Mouse (Mus musculus): Measurements from ENCODE around the gene Mamdc4. TPM values are rescaled to one million over a fixed set of nuclear protein-coding genes. Genes with fewer than 3 reads are reported as not detected.
A peak's percentile ranks its signal among the peaks of the same experiment; 100 is the strongest.

Mamdc4 gene
- polyA plus RNA-seq, 1 experiment from 2014 or later: 87.4 TPM

DNA sequence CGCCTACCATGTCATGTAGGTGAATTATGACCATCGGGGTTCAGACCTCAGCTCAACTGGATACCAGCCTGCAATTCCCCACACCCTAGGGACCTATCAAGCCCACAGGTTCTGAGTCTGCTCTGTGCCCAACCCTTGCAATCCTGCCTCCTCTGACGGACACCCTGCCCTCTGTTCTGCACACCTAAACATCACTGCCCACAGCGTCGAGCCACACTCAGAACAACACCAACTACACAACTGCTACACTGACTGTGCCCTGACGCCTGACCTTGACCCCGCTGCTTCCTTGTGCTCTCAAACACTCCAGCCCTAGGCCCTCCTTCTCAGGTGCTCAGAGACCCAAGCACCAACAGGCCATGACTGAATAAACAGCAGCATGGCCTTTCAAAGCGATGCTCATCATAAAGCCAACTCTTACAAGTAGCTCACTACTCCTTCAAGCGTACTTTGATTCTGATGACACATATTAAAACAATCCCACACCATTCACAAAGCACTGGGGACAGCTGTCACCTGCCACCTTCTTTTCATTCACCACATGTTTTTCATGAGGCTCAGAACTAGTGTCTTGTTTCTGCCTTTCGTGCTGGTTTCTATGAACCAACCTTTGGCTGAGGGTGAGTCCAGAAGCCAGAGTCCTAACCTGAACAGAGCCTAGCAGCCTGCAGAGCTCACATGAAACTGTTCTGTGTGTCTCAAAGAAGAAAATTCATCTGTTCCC, 32.8 kb downstream of the Mamdc4 start:
- Histone ChIP-seq H3K4me3 (replicated peaks; ENCODE audit: low read length) (no peak overlapping the region), H3K4me2 (ENCODE audit: low read depth, low read length) (no peak overlapping the region), H3K36me3 (ENCODE audit: control insufficient read depth, insufficient read depth, low read length) (no peaks in the 10 kb centered on the region), H3K27ac (ENCODE audit: low read length) (no peak overlapping the region), H3K4me1 (ENCODE audit: control insufficient read depth, insufficient read depth, low read length) (peaks cover 11% of the 10 kb centered on the region), H3K27me3 (ENCODE audit: control insufficient read depth, insufficient read depth, low read length) (no peaks in the 10 kb centered on the region), H3K9ac (ENCODE audit: low read length) (no peak overlapping the region), H3K9me3 (replicated peaks; ENCODE audit: control insufficient read depth, low read length) (no peaks in the 10 kb centered on the region)
- no peak for ATAC-seq (ENCODE audit: insufficient read depth, low FRiP score)
- 73% methylated on average over 10 of the region's 10 CpGs for WGBS

DNA sequence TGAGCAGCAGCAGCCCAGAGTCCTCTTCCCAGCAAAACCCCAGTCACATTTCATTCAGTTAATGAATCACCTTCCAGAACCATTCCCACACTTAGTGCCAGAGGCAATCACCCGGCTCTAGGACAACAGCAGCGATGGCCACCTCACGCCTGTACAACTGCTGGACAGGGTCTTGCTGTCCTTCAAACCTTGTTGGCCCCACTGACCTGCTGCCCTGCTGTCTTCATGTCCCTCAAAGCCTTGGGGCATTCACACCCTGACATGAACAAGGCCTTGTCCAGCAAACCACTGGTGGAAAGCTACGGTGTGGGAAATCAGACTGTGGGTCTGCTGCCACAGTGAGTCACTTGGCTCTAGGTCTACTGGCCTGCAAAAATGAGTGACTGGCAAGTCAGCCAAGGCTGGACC, 34.1 kb downstream of the Mamdc4 start:
- H3K27ac ChIP-seq (ENCODE audit: low read length): no peak overlapping the region
- ATAC-seq (ENCODE audit: insufficient read depth, low FRiP score): no peak
- H3K9ac ChIP-seq (ENCODE audit: low read length): no peak overlapping the region
- H3K4me1 ChIP-seq (ENCODE audit: control insufficient read depth, insufficient read depth, low read length): peaks cover 4% of the 10 kb centered on the region
- no peaks in the 10 kb centered on the region for H3K27me3 ChIP-seq (ENCODE audit: control insufficient read depth, insufficient read depth, low read length)
- WGBS: 87% methylated on average over 4 of the region's 4 CpGs
- no peaks in the 10 kb centered on the region for H3K9me3 ChIP-seq (replicated peaks; ENCODE audit: control insufficient read depth, low read length)
- H3K4me3 ChIP-seq (replicated peaks; ENCODE audit: low read length): no peak overlapping the region
- H3K36me3 ChIP-seq (ENCODE audit: control insufficient read depth, insufficient read depth, low read length): no peaks in the 10 kb centered on the region
- H3K4me2 ChIP-seq (ENCODE audit: low read depth, low read length): no peak overlapping the region

DNA sequence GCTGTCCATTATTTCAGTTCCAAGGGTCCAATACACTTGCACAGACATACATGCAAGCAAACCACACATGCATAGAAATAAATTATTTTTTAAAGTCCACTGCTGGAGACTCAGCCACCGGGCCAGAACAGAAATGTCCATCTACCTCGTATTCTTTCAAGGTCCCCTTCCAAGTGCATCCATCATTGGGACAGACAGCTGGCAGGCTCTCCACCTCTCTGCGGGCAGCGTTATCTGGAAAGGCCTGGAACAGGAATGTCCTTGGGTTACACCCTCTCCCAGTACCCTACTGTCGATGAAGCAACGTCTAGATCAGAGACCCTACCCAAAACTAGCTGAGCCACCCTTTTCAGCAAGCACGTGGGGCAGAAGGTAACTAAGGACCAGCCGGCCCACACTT, 38.1 kb downstream of the Mamdc4 start:
- ATAC-seq (ENCODE audit: insufficient read depth, low FRiP score): no peak
- no peaks in the 10 kb centered on the region for H3K36me3 ChIP-seq (ENCODE audit: control insufficient read depth, insufficient read depth, low read length)
- no peak overlapping the region for H3K9ac ChIP-seq (ENCODE audit: low read length)
- no peaks in the 10 kb centered on the region for H3K9me3 ChIP-seq (replicated peaks; ENCODE audit: control insufficient read depth, low read length)
- no peak overlapping the region for H3K4me3 ChIP-seq (replicated peaks; ENCODE audit: low read length)
- no peak overlapping the region for H3K4me2 ChIP-seq (ENCODE audit: low read depth, low read length)
- 72% methylated on average over 8 of the region's 8 CpGs for WGBS
- no peaks in the 10 kb centered on the region for H3K4me1 ChIP-seq (ENCODE audit: control insufficient read depth, insufficient read depth, low read length)
- no peak overlapping the region for H3K27ac ChIP-seq (ENCODE audit: low read length)
- no peaks in the 10 kb centered on the region for H3K27me3 ChIP-seq (ENCODE audit: control insufficient read depth, insufficient read depth, low read length)

DNA sequence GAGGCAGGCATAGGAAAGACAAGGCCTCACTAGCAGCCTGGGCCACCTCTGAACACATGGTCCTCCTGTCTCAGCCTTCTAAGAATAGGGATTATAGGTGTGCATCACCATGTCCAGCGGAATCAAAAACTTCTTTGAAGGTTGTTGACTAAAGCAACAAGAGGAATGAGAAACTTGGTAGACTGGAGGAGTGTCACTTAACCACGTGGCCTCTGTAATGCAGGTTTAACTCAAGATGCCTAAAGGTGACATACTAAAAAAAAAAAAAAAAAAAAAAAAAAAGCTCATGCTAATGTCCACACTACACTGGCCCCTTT, 39.8 kb downstream of the Mamdc4 start:
- H3K9ac ChIP-seq (ENCODE audit: low read length): no peak overlapping the region
- no peaks in the 10 kb centered on the region for H3K9me3 ChIP-seq (replicated peaks; ENCODE audit: control insufficient read depth, low read length)
- H3K27me3 ChIP-seq (ENCODE audit: control insufficient read depth, insufficient read depth, low read length): no peaks in the 10 kb centered on the region
- H3K4me2 ChIP-seq (ENCODE audit: low read depth, low read length): no peak overlapping the region
- H3K27ac ChIP-seq (ENCODE audit: low read length): no peak overlapping the region
- WGBS: 99% methylated on average over 2 of the region's 2 CpGs
- no peaks in the 10 kb centered on the region for H3K4me1 ChIP-seq (ENCODE audit: control insufficient read depth, insufficient read depth, low read length)
- ATAC-seq (ENCODE audit: insufficient read depth, low FRiP score): no peak
- no peaks in the 10 kb centered on the region for H3K36me3 ChIP-seq (ENCODE audit: control insufficient read depth, insufficient read depth, low read length)
- H3K4me3 ChIP-seq (replicated peaks; ENCODE audit: low read length): no peak overlapping the region

DNA sequence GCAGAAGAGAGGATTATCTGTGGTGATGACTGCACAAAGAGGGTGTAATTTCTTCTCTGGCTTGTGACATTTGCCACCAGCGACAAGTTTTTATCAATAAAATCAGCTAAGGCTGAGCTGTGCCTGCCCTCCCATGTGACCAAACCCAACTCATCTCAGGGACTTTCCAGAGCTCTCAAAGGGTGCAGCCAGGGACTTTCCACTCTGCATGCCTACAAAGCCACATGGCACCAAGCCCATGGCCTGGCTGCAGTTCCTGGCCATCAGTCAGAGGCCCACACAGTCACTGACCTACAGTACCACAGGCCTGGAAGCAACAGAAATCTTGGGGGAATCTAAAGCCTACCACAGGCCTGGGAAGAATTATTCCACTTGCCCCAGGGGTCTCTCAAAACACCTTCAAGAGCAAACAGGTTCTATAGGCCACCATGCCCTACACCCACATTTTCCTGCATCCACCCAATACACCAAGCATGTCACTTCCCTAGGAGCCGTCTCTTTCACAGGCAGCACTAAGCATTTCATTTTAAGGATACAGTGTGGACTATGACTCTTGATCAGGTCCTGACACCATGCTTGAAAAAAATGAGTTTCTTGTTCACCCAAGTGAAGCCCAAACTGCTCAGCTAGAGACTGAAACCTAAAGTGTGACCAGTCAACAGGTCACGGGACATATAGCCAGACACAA, 40.3 kb downstream of the Mamdc4 start:
- 0 out of 2 replicates have a peak, but pooled peaks cover under 1% of the 10 kb centered on the region for H3K36me3 ChIP-seq (ENCODE audit: control insufficient read depth, insufficient read depth, low read length)
- 84% methylated on average over 3 of the region's 3 CpGs for WGBS
- ATAC-seq (ENCODE audit: insufficient read depth, low FRiP score): peak; percentile 37; the same call in 1 of the 2 replicates

DNA sequence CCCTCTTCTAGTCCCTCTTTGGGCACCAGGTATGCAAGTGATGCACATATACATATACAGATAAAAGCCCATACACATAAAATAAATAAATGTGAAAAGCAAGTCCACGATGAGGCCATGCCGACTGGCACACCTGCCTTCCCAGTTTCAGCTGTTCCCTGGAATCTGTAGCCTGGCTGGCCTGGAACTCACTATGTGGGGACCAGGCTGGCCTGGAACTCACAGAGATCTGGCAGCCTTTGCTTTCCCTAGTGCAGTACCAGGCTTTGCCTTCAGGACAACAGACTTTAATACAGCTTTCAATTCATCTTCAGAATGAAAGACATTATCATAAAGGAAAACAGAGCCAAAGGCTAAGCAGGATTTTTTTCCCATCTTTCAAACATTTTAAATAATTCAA, 40.9 kb downstream of the Mamdc4 start:
- Histone ChIP-seq H3K9ac (ENCODE audit: low read length) (no peak overlapping the region), H3K4me2 (ENCODE audit: low read depth, low read length) (no peak overlapping the region), H3K4me3 (replicated peaks; ENCODE audit: low read length) (no peak overlapping the region), H3K27me3 (ENCODE audit: control insufficient read depth, insufficient read depth, low read length) (no peaks in the 10 kb centered on the region), H3K27ac (ENCODE audit: low read length) (no peak overlapping the region), H3K9me3 (replicated peaks; ENCODE audit: control insufficient read depth, low read length) (no peaks in the 10 kb centered on the region), H3K36me3 (ENCODE audit: control insufficient read depth, insufficient read depth, low read length) (peaks cover 6% of the 10 kb centered on the region; the same call in 1 of the 2 replicates), H3K4me1 (ENCODE audit: control insufficient read depth, insufficient read depth, low read length) (no peaks in the 10 kb centered on the region)
- ATAC-seq (ENCODE audit: insufficient read depth, low FRiP score): no peak
- 89% methylated on average over 2 of the region's 2 CpGs for WGBS

More for the DNA sequence above, 40.3 kb downstream of the Mamdc4 start:
- H3K4me1 ChIP-seq (ENCODE audit: control insufficient read depth, insufficient read depth, low read length): no peaks in the 10 kb centered on the region
- no peak overlapping the region for H3K9ac ChIP-seq (ENCODE audit: low read length)
- no peaks in the 10 kb centered on the region for H3K9me3 ChIP-seq (replicated peaks; ENCODE audit: control insufficient read depth, low read length)
- no peak overlapping the region for H3K4me2 ChIP-seq (ENCODE audit: low read depth, low read length)
- no peak overlapping the region for H3K27ac ChIP-seq (ENCODE audit: low read length)
- H3K27me3 ChIP-seq (ENCODE audit: control insufficient read depth, insufficient read depth, low read length): no peaks in the 10 kb centered on the region
- H3K4me3 ChIP-seq (replicated peaks; ENCODE audit: low read length): no peak overlapping the region

DNA sequence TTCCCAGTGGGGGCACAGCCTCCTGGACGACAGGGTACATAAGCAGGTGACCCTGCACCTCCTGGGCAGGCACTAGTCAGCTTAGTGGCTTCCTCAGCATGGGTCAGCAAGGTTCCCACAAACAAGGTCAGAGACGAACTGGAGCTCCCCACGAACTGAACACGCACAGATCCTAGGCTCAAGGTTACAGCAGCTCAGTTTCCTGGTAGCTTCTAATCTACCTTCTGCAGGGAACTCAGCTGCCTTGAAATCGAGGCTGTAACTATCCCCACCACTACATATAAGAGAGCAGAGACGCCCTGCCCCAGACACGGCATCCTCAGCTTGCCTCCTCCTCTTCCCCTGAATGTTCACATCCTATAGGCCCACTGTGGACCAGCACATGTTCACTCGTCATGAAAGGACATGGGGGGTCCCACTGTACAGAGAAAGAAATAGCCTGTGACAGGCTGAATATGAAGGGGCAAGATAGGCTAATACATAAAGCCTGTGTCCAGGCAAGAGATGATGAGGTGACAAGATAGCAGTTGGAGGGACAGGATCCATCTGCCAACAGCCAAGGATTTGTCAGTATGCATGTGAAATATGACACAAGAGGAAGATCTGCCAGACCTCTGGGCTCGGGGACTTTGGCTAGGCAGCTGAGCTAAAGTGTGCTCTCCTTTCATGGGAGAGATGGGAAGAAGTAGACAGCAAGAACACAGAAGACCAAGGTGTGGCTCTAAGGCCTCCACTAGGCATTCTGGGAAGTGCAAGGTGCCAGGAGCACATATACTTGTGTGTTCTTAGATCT, 47.9 kb downstream of the Mamdc4 start:
- H3K9me3 ChIP-seq (replicated peaks; ENCODE audit: control insufficient read depth, low read length): no peaks in the 10 kb centered on the region
- 87% methylated on average over 9 of the region's 9 CpGs for WGBS
- peaks cover 44% of the 10 kb centered on the region for H3K36me3 ChIP-seq (ENCODE audit: control insufficient read depth, insufficient read depth, low read length)
- H3K27me3 ChIP-seq (ENCODE audit: control insufficient read depth, insufficient read depth, low read length): no peaks in the 10 kb centered on the region
- no peak overlapping the region for H3K27ac ChIP-seq (ENCODE audit: low read length)
- H3K4me1 ChIP-seq (ENCODE audit: control insufficient read depth, insufficient read depth, low read length): no peaks in the 10 kb centered on the region
- H3K4me3 ChIP-seq (replicated peaks; ENCODE audit: low read length): no peak overlapping the region
- no peak for ATAC-seq (ENCODE audit: insufficient read depth, low FRiP score)
- no peak overlapping the region for H3K9ac ChIP-seq (ENCODE audit: low read length)
- no peak overlapping the region for H3K4me2 ChIP-seq (ENCODE audit: low read depth, low read length)

All from stomach, embryonic 16.5 days (tissue).